ENCODE assay signal across 26 mouse cellular contexts in genomic region chr16:74649207-74649606, GRCm38 (mm10).
"Had no signal": no experiment of that assay in that cellular context is flagged by ENCODE, and none has a peak within 500 bp of the region (broad histone marks: within the 10 kb centered on the region; RNA-seq: fewer than 3 reads in every experiment).

No protein-coding gene starts in this region.

- DNase-seq: forebrain, postnatal 0 days; gastrocnemius, postnatal 14 days; gastrocnemius, postnatal 36 days; heart, adult 11 months; heart, adult 2 months; heart, postnatal 10 days; heart, postnatal 4 days; kidney, adult 18-20 months; kidney, postnatal 10 days; kidney, postnatal 25 days; kidney, postnatal 4 days; liver, embryonic 13.5 days had no signal

- H3K27ac ChIP-seq: heart, adult 2 months; heart, embryonic 10.5 days; hindbrain, embryonic 10.5 days; hindbrain, embryonic 12.5 days; hindbrain, embryonic 14.5 days; intestine, embryonic 15.5 days; kidney, embryonic 15.5 days; layer of hippocampus, adult 2 months; left cerebral cortex, adult 2 months; limb, embryonic 10.5 days; limb, embryonic 12.5 days; liver, embryonic 13.5 days had no signal

- H3K36me3 ChIP-seq: heart, embryonic 10.5 days; heart, embryonic 12.5 days; hindbrain, embryonic 10.5 days; hindbrain, embryonic 12.5 days; intestine, embryonic 15.5 days; kidney, embryonic 15.5 days; limb, embryonic 10.5 days; limb, embryonic 12.5 days; liver, embryonic 13.5 days had no signal

- H3K4me3 ChIP-seq: heart, adult 2 months; heart, embryonic 10.5 days; heart, embryonic 12.5 days; hindbrain, embryonic 10.5 days; hindbrain, embryonic 12.5 days; intestine, embryonic 15.5 days; kidney, embryonic 15.5 days; layer of hippocampus, adult 2 months; left cerebral cortex, adult 2 months; limb, embryonic 10.5 days; limb, embryonic 12.5 days; liver, embryonic 13.5 days had no signal

- H3K9me3 ChIP-seq: heart, embryonic 10.5 days; heart, embryonic 12.5 days; hindbrain, embryonic 10.5 days; hindbrain, embryonic 12.5 days; intestine, embryonic 15.5 days; kidney, embryonic 15.5 days; limb, embryonic 10.5 days; limb, embryonic 12.5 days; liver, embryonic 13.5 days had no signal

- H3K9ac ChIP-seq: forebrain, postnatal 0 days; heart, embryonic 12.5 days; hindbrain, embryonic 12.5 days; hindbrain, embryonic 14.5 days; intestine, embryonic 15.5 days; kidney, embryonic 15.5 days; limb, embryonic 12.5 days; liver, embryonic 13.5 days had no signal

- ATAC-seq: forebrain, postnatal 0 days; hindbrain, embryonic 16.5 days; inflammation-experienced regulatory T-cells, adult 6 months; intestine, embryonic 15.5 days; intestine, postnatal 0 days had no signal

- H3K4me2 ChIP-seq: heart, embryonic 12.5 days; hindbrain, embryonic 12.5 days; hindbrain, embryonic 14.5 days; intestine, embryonic 15.5 days; kidney, embryonic 15.5 days; limb, embryonic 12.5 days; liver, embryonic 13.5 days had no signal

- H3K4me1 ChIP-seq: heart, embryonic 10.5 days; heart, embryonic 12.5 days; intestine, embryonic 15.5 days; kidney, embryonic 15.5 days; limb, embryonic 12.5 days; liver, embryonic 13.5 days had no signal

- H3K27me3 ChIP-seq: heart, embryonic 12.5 days; hindbrain, embryonic 12.5 days; intestine, embryonic 15.5 days; kidney, embryonic 15.5 days; limb, embryonic 12.5 days; liver, embryonic 13.5 days had no signal
